Comparison of ENCODE assay signal across 21 mouse cellular contexts in the genomic region with DNA sequence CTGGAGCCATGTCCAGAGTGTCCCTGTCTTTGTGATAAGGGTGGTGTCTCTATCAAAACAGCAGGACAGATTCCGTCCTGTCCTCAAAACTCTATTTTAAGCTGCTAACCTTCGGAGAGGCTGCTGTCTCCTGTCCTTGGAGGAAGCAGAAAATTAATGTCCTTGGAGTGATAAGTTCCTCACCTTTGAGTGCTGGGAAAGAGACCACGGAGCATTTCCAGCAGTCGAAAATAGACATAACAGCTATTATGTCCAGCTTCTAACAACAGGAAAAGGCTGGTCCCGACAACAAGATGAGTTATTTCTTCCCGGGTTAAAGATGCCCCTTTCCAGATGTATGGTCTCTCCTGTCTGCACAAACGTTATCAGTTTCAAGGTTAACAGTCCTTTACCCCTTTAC. TPM values are rescaled to one million over a fixed set of nuclear protein-coding genes. Genes with fewer than 3 reads are reported as not detected.
"Had no signal": no experiment of that assay in that cellular context is flagged by ENCODE, and none has a peak within 500 bp of the region (broad histone marks: within the 10 kb centered on the region; RNA-seq: fewer than 3 reads in every experiment).

No protein-coding gene starts in this region.

- H3K27ac ChIP-seq: neural tube, embryonic 13.5 days; neural tube, embryonic 15.5 days; stomach, embryonic 15.5 days; stomach, postnatal 0 days had no signal

- H3K4me3 ChIP-seq: neural tube, embryonic 13.5 days; neural tube, embryonic 15.5 days; stomach, embryonic 15.5 days had no signal

- DNase-seq: retina, postnatal 1 day; right cerebral cortex, adult 18-20 months; right cerebral cortex, postnatal 14 days; right cerebral cortex, postnatal 25 days; right cerebral cortex, postnatal 4 days; spleen, adult 18-20 months; thymus, adult 18-20 months; thymus, adult 2 months; thymus, postnatal 14 days; thymus, postnatal 25 days; thymus, postnatal 36 days; thymus, postnatal 4 days had no signal

- H3K36me3 ChIP-seq: neural tube, embryonic 13.5 days; neural tube, embryonic 15.5 days; stomach, embryonic 15.5 days had no signal

- H3K27me3 ChIP-seq: stomach, embryonic 15.5 days had no signal

RNA-seq across cellular contexts. Expression of gene Lmtk3, which starts 8.3 kb away (rescaled TPM):
- polyA plus RNA-seq: thymus, postnatal 0 days had no signal

RNA-seq across cellular contexts. Expression of gene Kcnj14, which starts 49.3 kb away (rescaled TPM):
- polyA plus RNA-seq: spleen, adult 2 months had no signal

RNA-seq across cellular contexts. Expression of gene Spaca4, which starts 49.6 kb away (rescaled TPM):
- polyA plus RNA-seq: neural tube, embryonic 13.5 days; neural tube, embryonic 14.5 days; neural tube, embryonic 15.5 days; spleen, adult 2 months; stomach, embryonic 14.5 days; stomach, embryonic 15.5 days; thymus, adult 2 months; thymus, postnatal 0 days; urinary bladder, adult 2 months had no signal
